Mouse (Mus musculus) right cerebral cortex, postnatal 4 days (tissue): Measurements from ENCODE around the gene Tekt5.
A peak's percentile ranks its signal among the peaks of the same experiment; 100 is the strongest.

Source experiments
- DNase-seq: peaks from one replicate; pipeline ENCODE4 v3.0.0-alpha.2; 2022

Gene Tekt5

DNA sequence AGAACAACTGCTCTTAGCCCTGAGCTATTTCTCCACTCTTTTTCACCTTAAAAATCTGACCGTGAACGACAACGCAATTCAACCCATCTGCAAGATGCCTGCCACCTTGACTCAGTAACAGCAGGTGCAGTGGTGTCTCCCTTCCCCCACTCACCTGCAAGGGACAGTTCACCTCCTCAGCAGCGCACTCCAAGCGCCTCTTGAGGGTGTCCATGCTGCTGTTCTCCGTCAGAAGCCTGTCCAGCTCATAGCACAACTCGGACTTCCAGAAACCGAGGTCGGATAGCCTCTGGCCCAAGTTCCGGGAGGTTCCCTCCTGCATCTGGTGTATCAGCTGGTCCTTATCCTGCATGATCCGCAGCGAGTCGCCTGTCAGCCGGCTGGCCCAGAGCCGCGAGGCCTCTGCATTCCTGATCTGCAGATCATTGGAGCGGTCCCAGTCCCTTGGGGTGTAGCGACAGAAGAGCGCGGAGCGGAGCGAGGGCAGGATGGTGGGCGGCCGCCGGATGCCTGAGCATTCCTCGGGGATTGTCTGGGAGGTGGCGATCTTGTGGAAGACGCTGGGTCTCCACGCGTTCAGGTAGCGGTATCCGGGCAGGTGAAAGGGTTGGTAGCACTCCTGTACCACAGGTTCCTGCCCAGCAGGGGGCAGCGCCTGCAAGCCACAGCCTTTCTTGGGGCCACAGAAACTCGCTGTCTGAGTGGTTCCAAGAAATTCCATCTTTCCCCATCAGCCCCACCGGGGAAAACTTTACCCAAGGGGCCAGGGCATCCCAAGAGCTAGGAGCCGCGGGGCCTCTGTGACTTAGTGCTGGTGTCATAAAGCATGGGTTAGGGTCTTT, at the start of gene Tekt5:
Tekt5 (minus strand) TSS at position 792 of the 842 bp plus-strand sequence.
- peak; percentile 27 for DNase-seq

DNA sequence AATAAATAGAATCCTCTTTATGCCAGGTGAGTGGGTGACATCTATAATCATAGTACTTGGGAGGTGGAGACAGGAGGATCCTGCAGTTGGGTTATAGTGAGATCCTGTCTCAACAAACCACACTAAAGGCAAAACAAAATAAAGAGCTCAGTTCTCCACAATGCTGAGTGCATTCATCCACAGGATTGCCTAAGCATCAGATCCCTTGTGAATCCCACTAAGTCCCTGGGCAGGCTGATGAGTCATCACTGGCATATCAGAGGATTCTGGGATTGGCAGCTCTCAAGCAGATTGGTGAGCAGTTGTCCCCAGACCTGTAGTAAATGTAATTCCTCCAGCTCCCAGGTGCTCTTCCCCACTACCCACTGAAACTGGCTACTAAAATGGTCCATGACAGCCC, 48.4 kb upstream of the Tekt5 start:
- DNase-seq = no peak

DNA sequence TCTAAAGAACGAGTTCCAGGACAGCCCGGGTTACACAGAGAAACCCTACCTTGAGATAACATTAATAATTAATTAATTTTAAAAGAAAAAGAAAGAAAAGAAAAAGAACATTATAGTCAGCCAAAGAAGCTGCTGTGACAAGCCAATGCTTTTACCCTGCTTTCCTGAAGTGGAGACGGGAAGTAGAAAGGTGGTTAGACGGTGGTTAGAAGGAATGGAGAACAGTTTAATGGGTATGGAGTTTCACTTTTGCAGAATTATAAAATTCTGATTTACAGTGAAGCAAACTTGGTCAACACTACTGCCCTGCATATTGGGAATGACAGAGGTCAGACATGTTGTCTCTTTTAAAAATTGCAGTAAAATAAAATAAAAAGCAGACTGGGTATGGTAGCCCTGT, 46.5 kb upstream of the Tekt5 start:
- no peak for DNase-seq

DNA sequence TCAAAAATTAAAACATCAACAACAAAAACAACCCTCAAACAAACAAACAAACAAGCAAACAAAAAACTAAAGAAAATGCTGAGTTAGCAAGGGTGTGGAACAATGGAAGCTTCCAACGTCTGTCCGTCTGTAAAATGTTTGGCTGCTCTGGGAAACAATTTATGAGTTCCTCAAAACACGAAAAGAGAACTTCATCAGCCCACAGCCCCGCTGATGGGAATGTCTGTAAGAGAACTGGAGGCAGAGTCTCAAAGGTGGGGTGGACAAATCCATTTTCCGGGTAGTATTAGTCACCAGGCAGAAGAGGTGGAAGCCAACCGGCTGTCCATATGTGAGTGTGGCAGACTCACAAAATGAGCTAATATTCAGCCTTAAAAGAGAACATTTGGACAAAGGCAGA, 46.0 kb upstream of the Tekt5 start:
- no peak for DNase-seq

DNA sequence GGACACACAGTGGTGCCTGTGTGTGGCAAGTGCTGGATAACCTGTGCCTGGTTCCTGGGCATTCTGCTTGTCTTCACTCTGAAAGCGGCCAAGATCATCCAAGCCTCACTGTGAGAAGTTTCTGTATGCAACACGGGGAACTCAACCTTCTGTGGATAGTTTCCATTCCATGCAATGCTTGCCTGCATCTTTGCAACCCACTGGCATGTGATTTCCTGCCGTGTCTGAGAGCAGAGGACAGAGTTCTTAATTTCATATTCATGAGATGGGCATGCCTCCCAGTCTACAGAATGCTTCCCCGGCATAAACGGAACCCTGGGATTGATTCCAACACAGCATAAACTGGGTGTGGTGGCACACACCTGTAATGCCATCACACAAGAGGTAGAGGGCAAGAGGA, 42.8 kb upstream of the Tekt5 start:
- no peak for DNase-seq

DNA sequence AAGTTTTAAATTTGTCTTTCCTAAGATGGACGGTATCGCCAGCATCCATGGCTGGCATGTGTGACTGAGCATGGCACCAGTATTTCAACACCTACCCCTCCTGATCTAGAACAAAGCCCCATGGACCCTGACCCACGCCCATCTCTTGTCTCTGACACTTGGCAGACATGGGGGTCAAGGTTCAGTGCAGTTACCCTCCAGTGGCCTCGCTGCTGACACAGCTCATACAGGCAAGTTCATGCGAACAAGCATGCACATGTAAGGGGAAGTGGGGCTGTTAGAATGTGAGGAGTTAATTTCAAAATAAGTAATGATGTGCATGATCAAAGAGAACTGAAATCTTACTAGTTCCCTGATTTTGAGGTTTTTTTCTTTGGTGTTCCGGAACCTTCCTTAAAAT, 40.9 kb upstream of the Tekt5 start:
- no peak for DNase-seq

DNA sequence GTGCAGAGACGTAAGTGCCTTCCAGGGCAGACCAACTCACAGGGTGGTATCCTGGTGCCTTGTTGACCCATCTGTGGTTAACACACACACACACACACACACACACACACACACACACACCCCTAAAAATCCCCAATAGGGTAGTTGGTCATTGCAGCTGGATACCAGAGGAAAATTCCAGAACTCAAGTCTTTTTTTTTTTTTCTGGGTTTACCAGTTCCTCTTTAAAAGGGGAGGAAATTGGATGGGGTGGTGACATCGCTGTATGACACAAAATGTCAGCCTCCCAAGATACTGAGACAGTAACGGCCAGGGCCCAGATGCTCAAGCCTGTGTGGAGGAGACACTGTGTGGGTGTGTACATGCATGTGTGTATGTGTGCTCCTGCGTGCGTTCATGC, 38.1 kb upstream of the Tekt5 start:
- DNase-seq = no peak

DNA sequence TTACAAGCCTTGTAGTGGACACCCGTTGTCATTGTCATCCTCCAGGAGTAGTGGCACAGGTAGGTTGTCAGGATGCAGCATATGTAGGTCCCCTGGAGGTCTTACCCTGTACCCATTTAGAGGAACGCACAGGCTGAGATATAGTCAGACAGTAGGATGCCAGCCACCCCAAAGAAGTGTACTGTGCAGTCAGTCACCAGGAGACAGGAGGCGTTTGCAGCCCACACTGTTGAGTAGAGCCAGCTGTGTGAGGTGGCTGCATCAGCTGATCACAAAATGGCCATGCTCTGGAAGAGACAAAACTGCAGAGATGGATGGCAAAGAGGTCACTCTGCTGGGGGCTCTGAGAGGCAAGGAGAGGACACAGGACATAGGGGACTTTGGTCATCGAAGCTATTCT, 37.1 kb upstream of the Tekt5 start:
- DNase-seq = no peak

DNA sequence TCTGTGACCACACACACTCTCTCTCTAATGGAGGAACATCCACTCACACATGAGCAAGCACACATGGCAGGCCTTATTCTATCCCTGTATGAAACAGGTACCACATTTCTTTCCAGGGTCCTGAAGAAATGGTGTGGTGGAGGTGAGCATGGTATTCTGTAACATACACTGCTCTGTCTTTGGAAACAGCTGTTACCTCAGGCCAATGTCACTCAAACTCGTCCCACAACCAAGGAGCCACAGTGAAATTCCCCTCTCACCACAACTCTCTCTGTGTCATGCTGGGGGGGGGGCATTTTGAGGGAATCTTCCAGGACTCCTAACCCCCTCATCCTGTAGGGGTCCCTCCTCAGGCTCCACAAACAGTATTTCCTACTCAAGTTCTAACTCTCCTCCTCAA, 36.6 kb upstream of the Tekt5 start:
- DNase-seq = no peak

DNA sequence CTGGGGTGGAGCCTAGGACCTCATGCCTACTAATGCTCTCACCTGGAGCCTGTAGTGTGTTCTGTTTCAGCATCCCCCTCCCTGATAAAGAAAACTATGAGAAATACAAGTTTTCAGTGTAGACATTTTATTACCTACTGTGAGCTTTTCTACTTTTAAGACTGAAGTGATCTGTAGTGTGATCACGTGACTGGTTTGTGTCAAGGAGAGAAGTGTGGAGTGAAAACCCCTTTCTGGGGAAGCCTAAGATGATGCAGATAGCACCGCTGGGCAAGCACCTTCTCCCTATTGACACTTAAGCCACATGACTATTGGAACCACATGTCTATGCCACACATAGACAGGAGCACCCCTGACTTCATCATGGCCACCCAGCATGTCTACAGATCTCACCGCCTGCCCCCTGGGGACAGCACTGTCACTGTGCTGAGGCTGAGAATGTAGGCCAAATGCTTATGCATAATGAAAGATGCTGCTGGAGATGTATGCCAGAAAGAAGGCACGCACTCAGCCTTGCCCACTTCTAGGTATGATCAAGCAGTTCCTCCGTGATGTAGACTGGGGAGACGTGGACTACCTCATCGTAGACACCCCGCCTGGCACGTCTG, 25.3 kb upstream of the Tekt5 start:
- no peak for DNase-seq

DNA sequence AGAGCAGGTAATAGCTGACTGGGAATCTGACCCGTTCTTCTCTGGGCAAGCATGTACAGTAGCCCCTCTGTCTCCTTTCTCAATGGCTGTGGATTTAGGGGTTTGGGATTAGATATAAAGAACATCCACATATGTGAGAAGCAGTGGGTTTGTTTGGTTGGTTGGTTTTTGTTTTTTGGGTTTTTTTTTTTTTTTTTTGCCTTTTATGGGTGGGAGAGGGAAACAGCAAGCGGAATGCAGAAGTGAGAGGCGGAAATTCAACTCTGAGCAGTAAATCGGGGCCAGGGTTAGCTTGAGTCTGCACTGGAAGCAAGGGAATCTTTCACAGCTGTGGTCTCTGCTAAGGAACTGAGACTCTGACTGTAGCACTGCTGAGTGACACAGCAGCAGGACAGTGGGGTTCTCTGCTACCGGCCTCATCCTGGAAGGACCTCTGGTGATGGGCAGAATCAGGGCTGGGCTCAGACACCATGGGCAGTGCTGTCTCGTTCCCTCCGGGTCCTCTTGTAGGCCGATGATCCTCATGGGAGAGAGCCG, 22.5 kb upstream of the Tekt5 start:
- DNase-seq = no peak

DNA sequence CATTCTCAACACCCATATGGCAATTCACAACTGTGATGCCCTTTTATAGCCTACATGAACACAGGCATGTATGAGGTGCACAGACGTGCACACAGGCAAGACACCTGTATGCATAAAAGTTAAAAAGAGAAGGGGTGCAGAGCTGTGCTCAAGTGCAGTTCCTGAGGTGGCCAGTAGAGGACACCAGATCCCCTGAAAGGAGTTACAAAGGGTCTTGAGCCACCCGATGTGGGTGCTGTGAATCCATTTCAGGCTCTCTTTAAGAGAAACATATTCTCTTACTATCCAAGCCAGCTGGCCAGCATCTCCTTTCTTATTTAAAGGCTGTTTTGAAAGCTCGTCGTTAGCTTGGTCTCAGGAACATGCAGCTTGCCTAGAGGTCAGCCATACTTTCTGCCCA, 21.6 kb upstream of the Tekt5 start:
- DNase-seq = no peak

DNA sequence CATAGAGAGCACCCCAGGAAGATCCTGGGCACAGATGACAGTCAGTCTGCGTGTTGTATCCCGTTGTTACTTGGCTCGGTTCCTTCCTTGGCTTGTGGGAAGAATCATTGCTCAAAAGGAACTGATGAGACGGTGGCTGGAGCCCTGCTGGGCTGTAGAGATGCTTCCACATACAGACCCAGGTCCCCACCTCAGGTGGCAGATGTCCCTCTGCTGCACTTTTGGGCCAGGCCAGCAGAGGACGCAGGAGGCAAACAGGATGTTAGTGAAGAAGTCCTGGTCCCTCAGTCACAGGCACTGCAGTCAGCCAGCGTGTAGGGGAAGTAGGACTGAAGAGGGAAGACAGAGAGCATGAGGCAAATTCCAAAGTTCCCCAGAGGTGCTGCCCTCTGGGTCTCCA, 20.7 kb upstream of the Tekt5 start:
- DNase-seq = peak; percentile 42

DNA sequence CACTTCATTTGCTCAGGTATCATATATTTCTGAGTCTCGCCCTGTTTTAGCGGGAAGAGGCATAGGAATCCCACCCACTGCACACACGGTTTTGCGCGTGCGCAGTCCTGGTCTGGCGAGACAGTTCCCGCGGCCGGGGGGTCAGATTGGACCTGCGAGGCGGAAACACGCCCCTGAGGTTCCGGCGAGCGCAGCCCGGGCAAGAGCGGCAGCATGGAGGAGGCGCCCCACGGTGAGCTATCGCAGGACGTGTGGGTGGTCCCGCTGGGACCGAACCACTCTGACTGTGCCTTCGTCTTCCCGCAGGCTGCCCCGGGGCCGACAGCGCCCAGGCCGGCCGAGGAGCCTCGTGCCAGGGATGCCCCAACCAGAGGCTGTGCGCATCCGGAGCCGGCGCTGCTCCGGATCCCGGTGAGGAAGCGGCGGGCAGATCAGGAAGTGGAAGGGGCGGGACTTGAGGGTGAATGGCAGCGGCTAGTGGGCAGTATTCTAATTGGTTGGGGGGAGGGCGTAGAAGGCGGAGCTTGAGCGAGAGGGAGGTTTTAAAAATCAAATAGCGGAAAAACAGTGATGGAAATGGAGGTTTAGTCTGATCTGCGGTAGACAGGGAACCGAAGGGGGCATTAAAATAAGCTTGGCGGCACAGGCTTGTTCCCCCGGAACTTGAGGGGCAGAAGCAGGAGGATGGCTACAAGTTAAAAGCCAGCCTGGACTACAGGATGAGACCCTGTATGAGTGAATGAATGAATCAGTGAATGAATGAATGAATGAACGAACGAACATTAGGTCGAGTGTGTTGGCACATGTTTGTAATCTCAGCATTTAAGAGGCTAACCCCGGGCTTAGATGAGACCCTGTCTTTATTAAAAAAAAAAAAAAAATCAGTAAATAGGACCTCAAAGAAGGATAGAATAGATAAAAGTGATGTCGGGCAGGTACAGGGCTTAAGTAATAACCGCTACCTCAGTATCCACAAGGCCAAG, 16.8 kb upstream of the Tekt5 start, which contains the start of gene Nubp1:
Nubp1 (plus strand) TSS at position 185 of the 983 bp plus-strand sequence.
- peak; percentile 94 for DNase-seq

DNA sequence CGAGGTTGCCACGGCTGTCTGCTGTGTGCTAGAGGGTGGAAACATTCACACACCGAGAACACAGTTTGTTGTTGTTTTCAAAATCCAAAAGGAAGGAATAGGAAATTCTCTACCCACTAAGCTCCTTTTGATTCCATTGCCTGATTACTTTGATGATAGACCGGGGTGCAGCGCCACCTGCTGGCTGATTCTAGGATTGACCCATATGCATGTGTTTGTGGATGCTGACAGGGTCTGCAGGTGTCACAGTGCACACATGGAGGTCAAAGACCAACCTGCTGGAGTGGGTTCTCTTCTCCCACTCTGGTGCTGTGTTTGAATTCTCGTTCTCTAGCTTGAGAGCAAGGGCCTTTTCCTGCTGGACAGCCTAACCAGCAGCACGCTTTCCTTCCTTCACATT, 3.9 kb upstream of the Tekt5 start:
- DNase-seq = peak; percentile 95

DNA sequence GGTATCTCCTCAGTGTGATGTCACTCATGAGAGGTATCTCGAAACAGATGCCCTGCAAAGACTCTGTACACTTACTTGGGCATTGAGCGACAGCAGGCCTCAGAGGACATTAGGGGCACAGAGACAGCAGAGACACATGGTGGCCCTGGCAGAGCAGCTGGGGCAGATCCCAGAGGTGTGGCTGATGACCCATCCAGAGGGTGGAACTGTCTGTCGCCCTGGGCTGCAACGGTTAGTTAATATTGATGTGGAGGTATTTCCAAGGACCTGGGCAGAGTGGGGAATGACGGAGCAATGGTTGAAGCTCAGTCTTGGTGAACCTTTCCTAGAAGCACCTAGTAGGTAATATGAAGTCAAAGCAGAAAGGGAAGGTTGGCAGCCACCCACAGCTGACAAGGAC, 3.5 kb upstream of the Tekt5 start:
- no peak for DNase-seq

DNA sequence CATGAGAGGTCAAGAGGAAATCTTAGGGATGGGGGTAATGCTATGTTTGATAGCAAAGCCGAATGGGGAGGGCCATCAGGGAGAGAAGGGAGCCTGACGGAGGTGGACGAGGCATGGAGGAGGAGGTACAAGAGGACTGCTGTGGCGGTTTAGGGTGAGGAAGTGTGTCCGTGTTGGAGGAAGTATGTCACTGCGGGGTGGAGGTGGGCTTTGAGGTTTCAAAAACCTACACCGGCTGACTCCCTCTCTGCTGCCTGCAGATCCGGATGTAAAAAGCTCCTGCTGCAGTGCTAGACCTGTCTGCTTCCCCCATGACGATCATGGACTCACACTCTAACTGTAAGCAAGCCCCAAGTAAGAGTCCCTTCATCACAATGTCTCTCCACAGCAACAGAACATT, 2.7 kb downstream of the Tekt5 start:
- no peak for DNase-seq

DNA sequence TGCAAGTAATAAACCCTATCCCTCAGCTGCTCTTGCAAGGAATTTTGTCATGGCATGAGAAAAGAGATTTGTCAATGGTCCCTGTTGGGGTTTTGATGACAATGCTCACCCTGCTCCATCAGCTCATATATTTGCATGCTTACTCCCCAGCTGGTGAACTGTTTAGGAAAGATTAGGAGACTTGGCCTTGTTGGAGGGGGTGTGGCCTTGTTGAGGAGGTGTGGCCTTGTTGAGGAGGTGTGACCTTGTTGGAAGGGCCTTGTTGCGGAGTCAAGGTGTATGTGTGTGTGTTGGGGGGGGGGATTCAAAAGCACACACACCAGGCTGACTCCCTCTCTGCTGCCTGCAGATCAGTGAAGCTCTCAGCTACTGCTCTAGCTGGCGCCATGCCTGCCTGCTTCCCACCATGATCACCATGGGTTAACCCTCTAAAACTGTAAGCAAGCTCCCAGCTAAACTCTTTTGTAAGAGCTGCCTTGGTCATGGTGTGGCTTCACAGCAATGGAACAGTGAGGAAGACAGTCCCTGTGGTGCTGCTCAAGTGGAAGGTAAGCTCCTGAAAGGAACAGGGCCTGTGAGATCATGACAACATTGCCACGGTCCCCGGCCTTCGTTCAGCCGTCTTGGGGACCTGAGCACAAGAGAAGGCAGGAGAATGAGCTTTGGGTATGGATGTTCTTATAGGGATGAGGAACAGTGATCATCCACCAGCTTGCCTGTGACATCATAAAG, 6.5 kb downstream of the Tekt5 start:
- no peak for DNase-seq

DNA sequence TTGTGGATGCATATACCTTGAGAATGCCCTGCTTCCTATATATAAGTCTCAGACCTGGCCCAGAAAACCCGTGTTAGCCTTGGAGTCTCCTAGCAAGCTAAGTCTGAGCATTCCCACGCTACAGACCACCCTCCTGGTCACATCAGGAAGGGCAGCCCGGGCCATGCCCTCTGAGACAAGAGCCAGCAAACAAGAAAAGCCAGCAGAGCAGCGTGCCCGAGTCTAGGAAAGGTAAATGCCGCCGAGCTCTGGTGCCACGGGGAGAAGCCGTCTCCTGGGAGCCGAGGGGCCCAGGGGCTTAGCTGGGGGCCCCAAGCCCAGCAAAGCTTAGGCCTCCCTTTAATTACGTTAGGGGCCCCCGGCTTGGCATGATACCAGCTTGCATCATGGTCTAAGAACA, 10.0 kb downstream of the Tekt5 start:
- no peak for DNase-seq

DNA sequence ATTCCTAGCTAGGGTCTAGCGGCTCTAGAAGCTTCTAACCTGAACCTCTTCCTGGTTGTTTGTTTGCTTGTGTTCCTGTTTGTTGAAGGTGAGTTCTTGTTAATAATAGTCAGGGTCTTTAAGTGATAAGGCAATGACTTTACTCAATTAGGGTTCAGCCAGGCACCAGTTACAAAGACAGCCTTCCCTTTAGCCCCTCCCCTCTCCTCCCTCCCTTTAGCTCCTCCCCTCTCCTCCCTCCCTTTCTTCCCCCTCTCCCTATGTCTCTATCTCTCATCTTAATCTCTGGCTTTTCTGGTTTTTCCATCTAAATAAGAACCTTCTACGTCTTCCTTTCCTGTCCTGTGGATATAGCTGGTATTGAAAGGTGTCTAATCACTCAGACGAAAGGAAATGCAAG, 10.7 kb downstream of the Tekt5 start:
- no peak for DNase-seq

DNA sequence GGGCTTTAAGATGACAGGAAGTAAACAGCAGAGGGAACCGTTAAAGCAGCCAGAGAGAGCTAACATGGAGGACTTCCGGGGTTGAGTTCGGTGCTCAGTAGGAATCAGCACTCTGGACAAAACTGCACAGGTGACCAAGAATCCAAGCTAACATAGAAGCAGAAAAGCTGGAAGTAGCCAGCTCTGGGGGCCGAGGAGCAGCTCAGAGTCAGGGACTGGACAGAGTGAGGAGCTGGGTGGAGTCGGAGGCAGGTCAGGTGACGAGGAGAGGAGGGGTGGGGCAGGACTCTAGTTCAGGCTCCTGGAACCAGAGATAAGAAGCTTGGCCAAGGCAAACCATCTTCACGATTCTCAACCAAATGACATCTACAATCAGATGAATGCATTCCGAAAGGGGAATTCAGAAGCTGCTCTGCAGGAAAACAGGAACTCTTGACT, 11.2 kb downstream of the Tekt5 start:
- no peak for DNase-seq

DNA sequence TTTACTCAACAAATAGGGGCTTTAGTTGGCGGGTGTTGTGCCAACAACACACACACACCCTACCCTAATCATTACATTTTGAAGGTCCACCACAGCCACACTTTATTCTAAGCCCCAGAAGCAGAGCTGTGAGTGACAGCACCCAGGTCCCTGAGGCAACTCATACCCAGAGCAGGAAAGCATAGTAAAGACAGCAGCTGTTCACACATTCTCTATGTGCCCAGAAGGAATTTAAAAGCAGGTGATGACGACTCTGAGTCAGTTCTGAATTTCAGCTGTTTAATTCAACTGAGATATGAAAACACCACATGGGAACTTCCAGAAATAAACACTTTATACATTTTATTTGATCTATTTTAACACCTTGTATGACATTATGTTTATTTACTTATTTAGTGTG, 15.8 kb downstream of the Tekt5 start:
- DNase-seq = no peak
